Mouse (Mus musculus) bone marrow macrophage, adult 2 months (primary cell): ENCODE measurements around the gene Uchl4.

Source experiments
- CTCF ChIP-seq: IDR thresholded peaks from 2 replicates; pipeline ENCODE4 v1.5.1; 2012; ENCODE audit warnings: low read depth, mild to moderate bottlenecking, low read length, moderate library complexity
- POLR2A ChIP-seq: IDR thresholded peaks from 2 replicates; pipeline ENCODE4 v1.6.1; 2012; ENCODE audit warnings: mild to moderate bottlenecking, low read depth, low read length, borderline replicate concordance

GRCm38 (mm10) chr9:64220603-64221002 is 14.4 kb upstream of the Uchl4 start:
- TF ChIP-seq CTCF (no peak), POLR2A (no peak)
